Mouse (Mus musculus) CH12.LX (cell line): ENCODE data around the gene Ppp2r5d. TPM values are rescaled to one million over a fixed set of nuclear protein-coding genes. Genes with fewer than 3 reads are reported as not detected.

Experiments
- DNase-seq: peaks from one replicate; pipeline ENCODE4 v3.0.0-alpha.2; 2013; ENCODE audit errors: extremely low read depth
- H3K27ac ChIP-seq: 2 replicates; pipeline ENCODE4 v1.5.1; 2012; ENCODE audit warnings: low read depth, mild to moderate bottlenecking, control low read depth, moderate library complexity; ENCODE audit not compliant: insufficient read depth
- H3K27me3 ChIP-seq: replicated peaks from 2 replicates; pipeline ENCODE3; 2012; ENCODE audit warnings: inconsistent platforms
- H3K36me3 ChIP-seq, 2 experiments: replicated peaks in 1 of 2; 2 replicates each; pipeline versions ENCODE3 to v1.6.1; 2012; ENCODE audit warnings: inconsistent platforms in 1 of 2, low read length in 1 of 2, mild to moderate bottlenecking in 1 of 2, mixed read lengths in 1 of 2, moderate library complexity in 1 of 2; ENCODE audit not compliant: control insufficient read depth in 1 of 2, insufficient read depth in 1 of 2
- H3K4me1 ChIP-seq, 2 experiments: 2 replicates each; pipeline ENCODE4 v1.6.1; 2012; ENCODE audit warnings: inconsistent platforms in 1 of 2, moderate library complexity in 1 of 2; ENCODE audit not compliant: insufficient read depth in 2 of 2, control insufficient read depth in 1 of 2
- H3K4me2 ChIP-seq: 2 replicates; pipeline ENCODE4 v1.6.1; 2012; ENCODE audit warnings: low read depth, mild to moderate bottlenecking, control low read depth; ENCODE audit not compliant: poor library complexity, insufficient read depth, severe bottlenecking
- H3K4me3 ChIP-seq, 3 experiments: fragments of 150-350 bp in 1 of 3; sonication (generic) in 1 of 3; replicated peaks in 1 of 3; 2 replicates each; pipeline versions ENCODE3 to v1.5.1; 2011 to 2012; ENCODE audit warnings: low read depth in 2 of 3, low read length in 2 of 3, mild to moderate bottlenecking in 2 of 3, moderate library complexity in 2 of 3, control low read depth in 1 of 3, improper control_type of control experiment in 1 of 3, inconsistent platforms in 1 of 3, mixed read lengths in 1 of 3; ENCODE audit not compliant: poor library complexity in 1 of 3
- H3K79me2 ChIP-seq: replicated peaks from 2 replicates; pipeline ENCODE4 v1.6.1; 2012; ENCODE audit warnings: mild to moderate bottlenecking, moderate library complexity; ENCODE audit not compliant: control insufficient read depth, poor library complexity, insufficient read depth, severe bottlenecking; ENCODE audit errors: extremely low read depth
- H3K9ac ChIP-seq: 2 replicates; pipeline ENCODE4 v1.6.1; 2012; ENCODE audit warnings: low read depth, mild to moderate bottlenecking, control low read depth, moderate library complexity; ENCODE audit not compliant: insufficient read depth
- H3K9me3 ChIP-seq: replicated peaks from 2 replicates; pipeline ENCODE3; 2012; ENCODE audit warnings: low read length, inconsistent platforms, mixed read lengths
- BHLHE40 ChIP-seq: IDR thresholded peaks from 2 replicates; pipeline ENCODE4 v1.6.1; 2011; ENCODE audit warnings: mild to moderate bottlenecking, low read depth, low read length, improper control_type of control experiment
- CHD1 ChIP-seq: IDR thresholded peaks from 2 replicates; pipeline ENCODE4 v1.6.1; 2012; ENCODE audit warnings: low read depth, low read length, improper control_type of control experiment, inconsistent platforms
- CHD2 ChIP-seq: IDR thresholded peaks from 2 replicates; pipeline ENCODE4 v1.6.1; 2011; ENCODE audit warnings: low read length, improper control_type of control experiment
- CTCF ChIP-seq, 2 experiments: IDR thresholded peaks in 1 of 2; conservative IDR thresholded peaks in 1 of 2; 2 replicates each; pipeline ENCODE4 v1.5.1; 2011 to 2012; ENCODE audit warnings: low read depth in 2 of 2, low read length in 2 of 2, improper control_type of control experiment in 1 of 2, inconsistent platforms in 1 of 2, mild to moderate bottlenecking in 1 of 2, moderate library complexity in 1 of 2
- E2F4 ChIP-seq: IDR thresholded peaks from 2 replicates; pipeline ENCODE4 v1.6.1; 2011; ENCODE audit warnings: low read depth, low read length, improper control_type of control experiment; ENCODE audit not compliant: insufficient replicate concordance
- ELF1 ChIP-seq: IDR thresholded peaks from 2 replicates; pipeline ENCODE4 v1.6.1; 2014; ENCODE audit warnings: low read depth, mild to moderate bottlenecking, inconsistent platforms, low read length, improper control_type of control experiment
- EP300 ChIP-seq: IDR thresholded peaks from 2 replicates; pipeline ENCODE4 v1.6.1; 2011; ENCODE audit warnings: low read length, improper control_type of control experiment
- ETS1 ChIP-seq: conservative IDR thresholded peaks from 2 replicates; pipeline ENCODE4 v1.6.1; 2012; ENCODE audit warnings: low read depth, mild to moderate bottlenecking, inconsistent platforms, low read length, improper control_type of control experiment, moderate library complexity
- GABPA ChIP-seq: IDR thresholded peaks from 2 replicates; pipeline ENCODE4 v1.6.1; 2012; ENCODE audit warnings: low read depth, low read length, improper control_type of control experiment, inconsistent platforms; ENCODE audit not compliant: insufficient replicate concordance
- HCFC1 ChIP-seq: IDR thresholded peaks from 2 replicates; pipeline ENCODE4 v1.6.1; 2012; ENCODE audit warnings: low read depth, mild to moderate bottlenecking, inconsistent platforms, low read length, improper control_type of control experiment
- IRF4 ChIP-seq: IDR thresholded peaks from 2 replicates; pipeline ENCODE4 v1.6.1; 2014; ENCODE audit warnings: low read depth, mild to moderate bottlenecking, inconsistent platforms, low read length, improper control_type of control experiment
- JUN ChIP-seq: IDR thresholded peaks from 2 replicates; pipeline ENCODE4 v1.6.1; 2011; ENCODE audit warnings: low read depth, mild to moderate bottlenecking, low read length, improper control_type of control experiment, moderate library complexity; ENCODE audit not compliant: insufficient read depth
- JUND ChIP-seq: conservative IDR thresholded peaks from 2 replicates; pipeline ENCODE4 v1.6.1; 2011; ENCODE audit warnings: low read depth, low read length, improper control_type of control experiment
- KAT2A ChIP-seq: IDR thresholded peaks from 2 replicates; pipeline ENCODE4 v1.6.1; 2012; ENCODE audit warnings: low read length, improper control_type of control experiment, inconsistent platforms; ENCODE audit not compliant: insufficient replicate concordance
- MAFK ChIP-seq: IDR thresholded peaks from 2 replicates; pipeline ENCODE4 v1.6.1; 2011; ENCODE audit warnings: low read length, improper control_type of control experiment; ENCODE audit not compliant: insufficient replicate concordance
- MAX ChIP-seq: IDR thresholded peaks from 2 replicates; pipeline ENCODE4 v1.6.1; 2011; ENCODE audit warnings: low read length, improper control_type of control experiment
- MAZ ChIP-seq: IDR thresholded peaks from 2 replicates; pipeline ENCODE4 v1.6.1; 2012; ENCODE audit warnings: low read depth, mild to moderate bottlenecking, inconsistent platforms, low read length, improper control_type of control experiment, moderate library complexity
- MEF2A ChIP-seq: IDR thresholded peaks from 2 replicates; pipeline ENCODE4 v1.6.1; 2014; ENCODE audit warnings: low read depth, mild to moderate bottlenecking, inconsistent platforms, low read length, improper control_type of control experiment, borderline replicate concordance
- MXI1 ChIP-seq: IDR thresholded peaks from 2 replicates; pipeline ENCODE4 v1.6.1; 2011; ENCODE audit warnings: mild to moderate bottlenecking, low read depth, low read length, improper control_type of control experiment
- MYC ChIP-seq: IDR thresholded peaks from 2 replicates; pipeline ENCODE4 v1.6.1; 2011; ENCODE audit warnings: low read depth, mild to moderate bottlenecking, improper control_type of control experiment, low read length
- NELFE ChIP-seq: IDR thresholded peaks from 2 replicates; pipeline ENCODE4 v1.6.1; 2011; ENCODE audit warnings: low read depth, low read length, improper control_type of control experiment
- NRF1 ChIP-seq: IDR thresholded peaks from 2 replicates; pipeline ENCODE4 v1.6.1; 2014; ENCODE audit warnings: low read depth, mild to moderate bottlenecking, inconsistent platforms, low read length, improper control_type of control experiment, moderate library complexity
- PAX5 ChIP-seq: IDR thresholded peaks from 2 replicates; pipeline ENCODE4 v1.6.1; 2012; ENCODE audit warnings: low read length, inconsistent platforms, mixed read lengths
- POLR2A ChIP-seq: IDR thresholded peaks from 2 replicates; pipeline ENCODE4 v1.6.1; 2011; ENCODE audit warnings: low read depth, mild to moderate bottlenecking, improper control_type of control experiment, low read length
- POLR2AphosphoS2 ChIP-seq: IDR thresholded peaks from 2 replicates; pipeline ENCODE4 v1.6.1; 2011; ENCODE audit warnings: low read depth, low read length, improper control_type of control experiment
- RAD21 ChIP-seq: IDR thresholded peaks from 2 replicates; pipeline ENCODE4 v1.6.1; 2011; ENCODE audit warnings: low read depth, mild to moderate bottlenecking, low read length, improper control_type of control experiment, moderate library complexity
- RCOR1 ChIP-seq: conservative IDR thresholded peaks from 2 replicates; pipeline ENCODE4 v1.6.1; 2012; ENCODE audit warnings: low read depth, mild to moderate bottlenecking, inconsistent platforms, low read length, improper control_type of control experiment
- SIN3A ChIP-seq: IDR thresholded peaks from 2 replicates; pipeline ENCODE4 v1.6.1; 2012; ENCODE audit warnings: low read length, improper control_type of control experiment, inconsistent platforms
- SMC3 ChIP-seq: IDR thresholded peaks from 2 replicates; pipeline ENCODE4 v1.6.1; 2011; ENCODE audit warnings: low read depth, low read length, improper control_type of control experiment
- TBP ChIP-seq: conservative IDR thresholded peaks from 2 replicates; pipeline ENCODE4 v1.6.1; 2011; ENCODE audit warnings: low read depth, low read length, improper control_type of control experiment
- TCF12 ChIP-seq: IDR thresholded peaks from 2 replicates; pipeline ENCODE4 v1.6.1; 2014; ENCODE audit warnings: low read depth, mild to moderate bottlenecking, inconsistent platforms, low read length, improper control_type of control experiment
- UBTF ChIP-seq: IDR thresholded peaks from 2 replicates; pipeline ENCODE4 v1.6.1; 2012; ENCODE audit warnings: low read depth, mild to moderate bottlenecking, inconsistent platforms, low read length, improper control_type of control experiment, moderate library complexity
- USF1 ChIP-seq: IDR thresholded peaks from 2 replicates; pipeline ENCODE4 v1.6.1; 2014; ENCODE audit warnings: low read depth, mild to moderate bottlenecking, inconsistent platforms, low read length, improper control_type of control experiment
- USF2 ChIP-seq: conservative IDR thresholded peaks from 2 replicates; pipeline ENCODE4 v1.6.1; 2011; ENCODE audit warnings: low read depth, low read length, improper control_type of control experiment
- ZC3H11A ChIP-seq: IDR thresholded peaks from 2 replicates; pipeline ENCODE4 v1.6.1; 2012; ENCODE audit warnings: low read depth, mild to moderate bottlenecking, inconsistent platforms, low read length, improper control_type of control experiment
- ZKSCAN1 ChIP-seq: IDR thresholded peaks from 2 replicates; pipeline ENCODE4 v1.6.1; 2012; ENCODE audit warnings: low read depth, inconsistent platforms, low read length, improper control_type of control experiment, borderline replicate concordance
- ZMIZ1 ChIP-seq: IDR thresholded peaks from 2 replicates; pipeline ENCODE4 v1.6.1; 2012; ENCODE audit warnings: low read depth, mild to moderate bottlenecking, inconsistent platforms, low read length, improper control_type of control experiment
- ZNF384 ChIP-seq: IDR thresholded peaks from 2 replicates; pipeline ENCODE4 v1.6.1; 2012; ENCODE audit warnings: low read depth, low read length, improper control_type of control experiment, inconsistent platforms
- dilution Hi-C: fragments of 300-500 bp; cut with MboI; formaldehyde crosslinking; loops from 2 replicates; pipeline ENCODE4 v1.14.3; 2020; ENCODE audit warnings: low sequenced_read_pairs; ENCODE audit not compliant: extremely low pct_unique_long_range_greater_than_20kb, extremely low pct_ligation_motif_present
- in situ Hi-C: fragments of 300-500 bp; cut with MboI; formaldehyde crosslinking; loops from 3 replicates; pipeline ENCODE4 v1.14.3; 2019; ENCODE audit warnings: low sequenced_read_pairs, low pct_ligation_motif_present, low pct_unique_long_range_greater_than_20kb, mixed read lengths
- polyA plus RNA-seq: library from polyadenylated mRNA; unstranded; fragments of >175 nt; gene quantifications from 2 replicates; pipeline ENCODE4 v1.2.1, GENCODE M21; 2012; ENCODE audit warnings: low read depth; ENCODE audit not compliant: insufficient read length
- total RNA-seq, 2 experiments: library from RNA; depleted of rRNA; stranded (reverse); fragments of 300-350 nt in 1 of 2; fragments of >200 nt in 1 of 2; gene quantifications; 2 replicates each; pipeline ENCODE4 v1.2.3; 2012 to 2014

The Ppp2r5d gene
- total and polyA plus RNA-seq, 3 experiments: 56.2 to 75.4 (median 57.7) TPM

DNA sequence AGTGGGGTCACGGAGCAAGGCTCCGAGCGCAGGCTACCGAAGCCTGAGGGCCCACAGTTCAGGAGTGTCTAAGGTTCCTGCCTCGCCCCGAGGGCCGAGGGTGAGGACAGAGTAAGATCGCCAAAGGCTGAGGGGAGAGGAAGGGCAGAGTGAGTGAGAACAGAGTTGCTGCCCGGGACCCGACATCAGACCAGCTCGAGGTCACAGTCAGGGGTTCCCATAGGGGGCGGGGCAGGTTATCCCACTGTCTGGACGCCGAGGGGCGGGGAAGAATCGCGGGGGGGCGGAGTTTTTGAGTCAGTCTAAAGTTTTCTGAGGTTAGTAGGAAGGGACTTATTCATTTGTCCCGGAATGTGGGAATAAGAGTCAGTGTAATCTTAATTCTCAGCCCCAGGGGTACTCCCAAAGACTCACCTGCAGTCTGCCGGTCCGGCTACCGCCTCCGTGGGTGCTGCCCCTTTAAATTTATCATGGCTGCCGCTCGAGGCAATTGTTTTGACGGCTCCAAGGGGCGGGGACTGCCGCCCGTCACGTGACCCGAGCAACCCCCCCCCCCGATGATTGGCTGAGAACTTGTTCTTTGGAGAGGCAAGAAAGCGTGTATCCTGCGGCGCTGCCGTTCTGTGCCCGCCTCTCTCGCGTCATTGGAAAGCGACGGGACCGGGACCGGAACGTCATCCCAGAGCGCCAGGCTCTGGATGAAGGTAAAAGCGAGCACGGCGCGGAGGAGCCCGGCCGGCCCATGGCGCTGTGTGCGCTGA is 59.2 kb downstream of the Ppp2r5d start, which contains the start of the genes Klc4 and Mrpl2:
Gene Klc4 (minus strand): TSS at position 462 of the 761 bp plus-strand sequence.
Gene Mrpl2 (plus strand): TSS at position 669 of the 761 bp plus-strand sequence.
- H3K79me2 ChIP-seq: peaks cover 9% of the 10 kb centered on the region
- H3K4me3 ChIP-seq: peak within 1 kb of the TSS; percentile 75 to 96 (median 92)
- peak within 1 kb of the TSS; percentile 91 for H3K9ac ChIP-seq
- no peaks in the 10 kb centered on the region for H3K9me3 ChIP-seq
- dilution Hi-C loops: no loop called here
- H3K27ac ChIP-seq: peak within 1 kb of the TSS; percentile 26; the same call in 1 of the 2 replicates
- TF ChIP-seq ZKSCAN1: no peak
- no peak for TF ChIP-seq PAX5
- TF ChIP-seq ETS1: peak; percentile 65
- no peak for TF ChIP-seq RCOR1
- TF ChIP-seq JUND: no peak
- TF ChIP-seq E2F4: no peak
- 0 out of 2 replicates have a peak, but pooled peaks have one; percentile 48 for TF ChIP-seq TBP
- TF ChIP-seq MEF2A: peak; percentile 76
- TF ChIP-seq GABPA: peak; percentile 44; the same call in 1 of the 2 replicates
- TF ChIP-seq KAT2A: peak; percentile 83; the same call in 1 of the 2 replicates
- TF ChIP-seq USF1: peak; percentile 94
- TF ChIP-seq CHD1: no peak
- no peak for TF ChIP-seq EP300
- no peak for TF ChIP-seq BHLHE40
- TF ChIP-seq MAX: peak; percentile 96
- peak; percentile 71; the same call in 1 of the 2 replicates for TF ChIP-seq TCF12
- TF ChIP-seq ELF1: peak; percentile 67; the same call in 1 of the 2 replicates
- TF ChIP-seq MAZ: 0 out of 2 replicates have a peak, but pooled peaks have one; percentile 46
- peak; percentile 72; the same call in 1 of the 2 replicates for TF ChIP-seq CHD2
- TF ChIP-seq POLR2AphosphoS2: peak; percentile 88; the same call in 1 of the 2 replicates
- TF ChIP-seq ZMIZ1: no peak; the same call in 1 of the 2 replicates
- TF ChIP-seq NRF1: peak; percentile 64
- peak; percentile 97 for TF ChIP-seq POLR2A
- TF ChIP-seq NELFE: peak; percentile 97
- TF ChIP-seq ZNF384: no peak
- peak; percentile 91 for TF ChIP-seq MXI1
- no peak for TF ChIP-seq JUN
- TF ChIP-seq RAD21: no peak
- no peak for TF ChIP-seq CTCF (conservative IDR thresholded peaks at IDR 0.05 in 1 of 2, IDR thresholded peaks at IDR 0.05 in 1 of 2; ENCODE audit: low read depth in 2 of 2, low read length in 2 of 2)
- peak; percentile 98 for TF ChIP-seq SIN3A
- TF ChIP-seq MYC: peak; percentile 67; the same call in 1 of the 2 replicates
- TF ChIP-seq IRF4: peak; percentile 88
- no peak for TF ChIP-seq ZC3H11A
- peak; percentile 92 for TF ChIP-seq USF2
- no peak for TF ChIP-seq UBTF
- no peak for TF ChIP-seq SMC3
- TF ChIP-seq MAFK: no peak
- peak; percentile 92 for TF ChIP-seq HCFC1
- in situ Hi-C loops: no loop called here
- no peaks in the 10 kb centered on the region for H3K27me3 ChIP-seq
- peak; percentile 98 for DNase-seq
- H3K4me2 ChIP-seq: peak within 1 kb of the TSS; percentile 99
- peaks cover 14 to 35% of the 10 kb centered on the region in 2 experiments for H3K36me3 ChIP-seq
- H3K4me1 ChIP-seq: peaks cover 5 to 45% of the 10 kb centered on the region in 2 experiments; a peak in 3 of 4 replicates
